Mouse (Mus musculus) forebrain, embryonic 12.5 days (tissue): ENCODE data around the gene Rnft2. TPM values are rescaled to one million over a fixed set of nuclear protein-coding genes. Genes with fewer than 3 reads are reported as not detected.
A peak's percentile ranks its signal among the peaks of the same experiment; 100 is the strongest.

Source experiments
- ATAC-seq: fragments of 200-750 bp; cut with Nextera tagmentation; 2 replicates; pipeline ENCODE4 v1.8.0; 2017; ENCODE audit warnings: moderate TSS enrichment; ENCODE audit not compliant: low FRiP score
- H3K27ac ChIP-seq: fragments of 300-500 bp; sonication (generic); 2 replicates; pipeline ENCODE4 v1.5.1; 2016; ENCODE audit warnings: mild to moderate bottlenecking
- H3K27me3 ChIP-seq: fragments of 300-500 bp; sonication (generic); 2 replicates; pipeline ENCODE4 v1.6.1; 2016; ENCODE audit warnings: mild to moderate bottlenecking
- H3K36me3 ChIP-seq: fragments of 300-500 bp; sonication (generic); replicated peaks from 2 replicates; pipeline ENCODE4 v1.6.1; 2016; ENCODE audit warnings: mild to moderate bottlenecking
- H3K4me1 ChIP-seq: fragments of 300-500 bp; sonication (generic); 2 replicates; pipeline ENCODE4 v1.6.1; 2016
- H3K4me2 ChIP-seq: fragments of 300-500 bp; sonication (generic); 2 replicates; pipeline ENCODE4 v1.6.1; 2016; ENCODE audit warnings: mild to moderate bottlenecking, moderate library complexity
- H3K4me3 ChIP-seq: fragments of 300-500 bp; sonication (generic); replicated peaks from 2 replicates; pipeline ENCODE4 v1.5.1; 2016; ENCODE audit warnings: mild to moderate bottlenecking
- H3K9ac ChIP-seq: fragments of 300-500 bp; sonication (generic); 2 replicates; pipeline ENCODE4 v1.6.1; 2016; ENCODE audit warnings: mild to moderate bottlenecking
- H3K9me3 ChIP-seq: fragments of 300-500 bp; sonication (generic); 2 replicates; pipeline ENCODE4 v1.6.1; 2016
- WGBS: fragments of 180-500 bp; shearing (Covaris S2); methylation state at CpG from one replicate; pipeline ENCODE4 v1.1.7; 2016; 5-methylcytosine and 5-hydroxymethylcytosine counted together
- polyA plus RNA-seq: library from polyadenylated mRNA; unstranded; fragments of >200 nt; fragmentation: Nextera tagmentation; extraction: Ambion mirVana; gene quantifications from 2 replicates; pipeline ENCODE4 v1.2.1, GENCODE M21; 2016

Gene Rnft2
- 8.3 and 11.0 TPM in 2 replicates for polyA plus RNA-seq

DNA sequence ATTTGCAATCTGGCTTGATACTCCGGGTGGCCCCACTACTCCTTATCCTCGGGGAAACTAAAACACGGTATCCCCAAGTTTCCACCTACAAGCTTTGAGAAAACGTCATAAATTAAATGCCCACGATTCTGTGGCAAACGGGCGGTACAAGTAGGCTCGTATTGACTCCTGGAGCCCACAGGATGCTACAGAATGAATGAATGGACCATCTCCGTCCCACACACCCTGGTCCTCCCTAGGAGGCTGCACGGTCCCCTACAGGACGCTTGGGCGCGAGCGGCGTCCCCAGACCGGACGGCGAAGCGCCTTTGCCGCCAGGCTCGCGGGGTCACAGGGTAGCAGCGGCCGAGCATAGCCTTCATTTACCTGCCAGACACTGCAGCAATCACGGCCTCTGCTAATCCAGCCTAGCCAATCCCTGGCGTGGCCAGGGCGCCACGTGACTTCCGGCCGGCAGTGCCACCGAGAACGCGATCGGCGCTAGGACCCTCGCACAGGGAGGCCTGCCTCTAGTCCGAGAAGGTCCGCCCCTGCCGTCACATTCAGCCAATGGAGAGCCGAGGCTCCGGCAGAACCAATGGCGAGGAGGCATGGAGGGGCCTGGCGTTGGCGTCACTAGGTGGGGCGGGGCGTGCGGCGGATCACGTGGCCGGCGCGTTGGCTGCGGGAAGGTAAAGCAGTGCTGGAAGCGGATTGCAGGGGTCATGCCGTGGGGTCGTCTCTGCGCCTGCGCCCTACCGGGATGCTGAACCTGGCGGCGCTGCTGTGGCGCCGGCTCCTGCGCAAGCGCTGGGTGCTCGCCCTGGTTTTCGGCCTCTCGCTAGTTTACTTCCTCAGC is at the start of gene Rnft2, which contains the start of gene 2410131K14Rik:
TSS of gene Rnft2 (minus strand) at position 511 of the 838 bp plus-strand sequence.
TSS of gene 2410131K14Rik (plus strand) at position 622 of the 838 bp plus-strand sequence.
- Histone ChIP-seq H3K4me2 (peak within 1 kb of the TSS; percentile 83), H3K9ac (peak within 1 kb of the TSS; percentile 78), H3K4me3 (peak within 1 kb of the TSS; percentile 69), H3K27me3 (no peaks in the 10 kb centered on the region), H3K4me1 (peaks cover 26% of the 10 kb centered on the region), H3K36me3 (peaks cover 39% of the 10 kb centered on the region), H3K9me3 (no peaks in the 10 kb centered on the region), H3K27ac (peak within 1 kb of the TSS; percentile 78)
- WGBS = under 1% methylated on average over 68 of the region's 68 CpGs
- peak; percentile 100 for ATAC-seq

DNA sequence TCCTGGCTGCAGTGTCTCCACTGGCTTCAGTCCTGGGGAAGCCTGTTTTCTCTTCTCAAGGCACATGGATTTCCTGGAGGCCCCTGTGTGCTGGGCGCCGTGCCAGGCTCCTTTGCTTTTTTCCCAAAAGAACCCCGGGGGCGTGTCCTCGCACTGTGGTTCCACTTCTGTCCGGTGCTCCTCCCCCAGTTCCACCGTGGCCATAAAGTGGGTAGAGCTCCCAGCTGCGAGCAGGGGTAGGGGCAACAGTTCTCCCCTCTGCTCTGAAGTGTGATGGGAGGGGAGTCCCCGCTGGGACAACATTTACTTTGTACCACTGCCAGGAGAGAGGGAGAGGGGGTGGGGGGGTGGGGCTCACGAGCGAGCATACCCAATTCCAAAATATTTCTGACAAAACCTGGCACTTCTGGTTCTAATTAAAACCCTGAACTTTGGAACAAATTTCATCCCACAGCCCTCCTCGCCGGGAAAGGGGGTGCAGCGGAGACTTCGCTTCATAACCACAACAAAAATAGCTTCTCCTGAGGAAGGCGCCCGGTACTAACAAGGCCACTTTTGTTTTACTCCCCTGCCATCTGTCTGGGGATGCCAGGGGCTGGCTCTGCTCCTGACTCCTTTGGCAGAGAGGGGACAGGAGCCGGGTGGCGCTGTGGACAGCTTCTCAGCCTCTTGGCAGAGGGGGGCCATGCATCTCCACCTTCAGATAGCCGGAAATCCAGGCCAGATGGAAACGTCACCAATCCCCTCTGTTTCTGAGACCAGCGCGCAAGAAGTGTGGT is 49.4 kb upstream of the Rnft2 start:
- 38% methylated on average over 22 of the region's 23 CpGs for WGBS
- H3K27ac ChIP-seq = peak overlapping the region; percentile 88
- H3K4me2 ChIP-seq = peak overlapping the region; percentile 27
- peak; percentile 87; the same call in 1 of the 2 replicates for ATAC-seq
- peaks cover 39% of the 10 kb centered on the region for H3K4me1 ChIP-seq
- no peaks in the 10 kb centered on the region for H3K27me3 ChIP-seq
- no peak overlapping the region for H3K4me3 ChIP-seq
- no peaks in the 10 kb centered on the region for H3K36me3 ChIP-seq
- H3K9me3 ChIP-seq = no peaks in the 10 kb centered on the region
- H3K9ac ChIP-seq = no peak overlapping the region

DNA sequence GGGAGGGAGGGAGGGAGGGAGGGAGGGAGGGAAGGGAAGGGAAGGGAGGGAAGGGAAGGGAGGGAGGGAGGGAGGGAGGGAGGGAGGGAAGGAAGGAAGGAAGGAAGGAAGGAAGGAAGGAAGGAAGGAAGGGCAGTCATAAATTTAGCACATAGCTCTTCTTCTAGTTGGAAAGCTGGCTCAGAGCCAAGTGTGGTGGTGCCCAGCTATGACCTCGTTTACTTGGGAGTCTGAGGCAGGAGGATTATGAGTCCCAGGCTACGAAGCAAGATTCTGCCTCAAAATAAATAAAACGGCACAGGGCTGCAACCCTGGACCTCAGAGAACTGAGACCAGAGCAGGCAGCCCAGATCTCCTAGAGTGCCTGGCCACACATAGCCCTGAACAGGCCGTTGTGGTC is 47.6 kb upstream of the Rnft2 start:
- 60% methylated on average over 4 of the region's 4 CpGs for WGBS
- no peaks in the 10 kb centered on the region for H3K27me3 ChIP-seq
- H3K27ac ChIP-seq = no peak overlapping the region
- H3K9me3 ChIP-seq = no peaks in the 10 kb centered on the region
- H3K9ac ChIP-seq = no peak overlapping the region
- no peak overlapping the region for H3K4me2 ChIP-seq
- no peaks in the 10 kb centered on the region for H3K36me3 ChIP-seq
- peaks cover 31% of the 10 kb centered on the region for H3K4me1 ChIP-seq
- ATAC-seq = no peak
- no peak overlapping the region for H3K4me3 ChIP-seq

DNA sequence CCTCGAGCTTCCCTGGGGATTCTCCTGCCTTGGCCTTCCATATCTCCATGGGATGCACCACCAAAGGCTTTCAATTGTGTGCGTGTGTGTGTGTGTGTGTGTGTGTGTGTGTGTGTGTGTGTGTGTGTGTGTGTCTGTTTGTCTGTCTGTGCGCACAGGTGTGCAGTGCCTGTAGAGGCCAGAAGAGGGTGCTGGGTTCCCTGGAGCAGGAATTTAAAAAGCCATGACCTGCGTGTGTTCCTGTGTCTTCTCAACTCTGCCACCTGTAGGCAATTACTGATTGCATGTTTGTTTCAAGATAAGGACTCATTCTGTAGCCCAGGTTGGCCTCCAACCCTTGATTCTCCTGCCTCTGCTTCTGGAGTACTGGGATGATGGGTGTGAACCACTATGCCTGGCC is 46.5 kb upstream of the Rnft2 start:
- no peak overlapping the region for H3K4me3 ChIP-seq
- H3K27ac ChIP-seq = no peak overlapping the region
- H3K27me3 ChIP-seq = no peaks in the 10 kb centered on the region
- H3K9ac ChIP-seq = no peak overlapping the region
- WGBS = 88% methylated on average over 4 of the region's 4 CpGs
- no peaks in the 10 kb centered on the region for H3K9me3 ChIP-seq
- H3K4me2 ChIP-seq = no peak overlapping the region
- H3K36me3 ChIP-seq = no peaks in the 10 kb centered on the region
- H3K4me1 ChIP-seq = peaks cover 22% of the 10 kb centered on the region
- ATAC-seq = no peak

DNA sequence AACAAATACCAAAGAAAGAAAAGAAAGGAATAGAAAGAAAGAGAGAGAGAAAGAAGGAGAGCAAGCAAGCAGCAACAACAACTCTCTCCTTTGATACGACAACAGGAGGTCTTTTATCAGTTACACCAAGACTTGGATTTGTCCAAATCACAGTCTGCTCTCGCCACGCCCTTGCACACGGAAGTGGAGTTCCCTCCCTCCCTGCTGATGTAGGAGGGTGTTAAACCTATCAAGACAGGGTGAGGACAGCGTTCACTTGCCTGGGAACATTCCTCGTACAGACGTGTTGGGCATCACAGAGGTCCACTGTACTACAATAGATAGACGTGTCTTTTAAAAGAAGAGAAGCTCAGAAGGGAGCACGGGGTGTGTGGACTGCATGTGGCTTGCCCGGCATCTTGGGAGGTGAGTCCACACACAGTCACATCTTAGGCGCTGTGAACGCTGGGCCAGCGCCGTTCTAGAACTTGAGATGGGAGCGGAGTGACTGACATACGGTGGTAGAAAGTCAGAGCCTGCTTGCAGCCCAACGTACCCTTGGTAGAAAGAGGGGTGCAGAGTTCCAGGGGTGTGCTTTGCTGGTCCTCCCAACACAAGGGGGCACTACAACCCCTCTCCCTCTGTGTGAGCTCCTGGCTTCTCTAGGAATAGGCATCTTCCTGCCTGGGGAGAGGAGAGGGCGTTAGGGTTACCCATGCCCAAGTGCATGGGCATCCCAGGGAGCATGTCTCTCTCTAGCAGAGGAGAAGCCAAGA is 33.0 kb upstream of the Rnft2 start:
- Histone ChIP-seq H3K9ac (no peak overlapping the region), H3K27me3 (peaks cover 4% of the 10 kb centered on the region; the same call in 1 of the 2 replicates), H3K4me2 (no peak overlapping the region), H3K36me3 (no peaks in the 10 kb centered on the region), H3K9me3 (no peaks in the 10 kb centered on the region), H3K27ac (no peak overlapping the region), H3K4me1 (peaks cover 44% of the 10 kb centered on the region), H3K4me3 (no peak overlapping the region)
- no peak for ATAC-seq
- WGBS = 90% methylated on average over 18 of the region's 18 CpGs

DNA sequence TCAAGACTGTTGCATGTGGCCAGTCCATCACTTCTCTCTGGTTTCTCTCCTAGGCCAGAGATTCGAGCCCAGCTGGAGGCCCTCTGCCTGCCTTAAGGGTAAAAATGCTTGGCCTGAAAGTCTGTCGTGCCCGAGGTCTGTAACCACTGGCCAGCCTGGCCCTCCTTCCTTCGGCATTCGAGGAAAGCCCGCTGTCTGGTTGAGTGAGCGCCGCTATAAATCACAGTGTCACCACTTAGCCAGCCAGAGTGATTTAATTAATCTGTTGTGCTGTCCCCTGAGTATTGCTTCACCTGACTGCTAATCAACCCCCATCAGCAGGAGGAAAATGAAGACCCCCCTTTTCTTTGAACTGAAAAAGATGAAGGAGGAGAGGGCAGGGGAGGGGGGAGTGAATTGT is 31.8 kb upstream of the Rnft2 start:
- Histone ChIP-seq H3K4me2 (no peak overlapping the region), H3K9ac (0 out of 2 replicates have a peak overlapping the region, but pooled peaks have one; percentile 12), H3K27me3 (peaks cover 16% of the 10 kb centered on the region), H3K36me3 (no peaks in the 10 kb centered on the region), H3K4me3 (no peak overlapping the region), H3K27ac (peak overlapping the region; percentile 53), H3K4me1 (peaks cover 52% of the 10 kb centered on the region), H3K9me3 (no peaks in the 10 kb centered on the region)
- 27% methylated on average over 8 of the region's 8 CpGs for WGBS
- 0 out of 2 replicates have a peak, but pooled peaks have one; percentile 21 for ATAC-seq

DNA sequence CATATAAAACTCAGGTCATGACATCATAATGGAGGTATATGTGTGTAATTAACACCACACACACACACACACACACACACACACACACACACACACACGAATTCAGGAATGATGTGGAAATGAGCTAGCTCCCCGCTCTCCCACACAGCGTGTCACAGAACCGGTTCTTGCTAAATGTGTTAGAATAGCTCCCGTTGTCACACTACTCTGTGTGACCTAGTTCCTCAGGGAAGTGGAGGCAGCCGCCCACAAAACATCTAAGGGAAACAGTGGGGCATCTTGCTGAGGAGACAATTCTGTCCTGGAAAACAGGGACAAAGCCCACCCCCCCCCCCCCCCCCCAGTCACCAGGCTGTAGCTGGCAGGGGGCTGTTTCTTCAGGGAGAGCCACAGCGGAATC is 31.4 kb upstream of the Rnft2 start:
- H3K36me3 ChIP-seq = no peaks in the 10 kb centered on the region
- H3K9ac ChIP-seq = 0 out of 2 replicates have a peak overlapping the region, but pooled peaks have one; percentile 12
- H3K27me3 ChIP-seq = peaks cover 18% of the 10 kb centered on the region
- no peaks in the 10 kb centered on the region for H3K9me3 ChIP-seq
- peaks cover 53% of the 10 kb centered on the region for H3K4me1 ChIP-seq
- H3K4me3 ChIP-seq = no peak overlapping the region
- no peak overlapping the region for H3K4me2 ChIP-seq
- peak overlapping the region; percentile 53 for H3K27ac ChIP-seq
- ATAC-seq = no peak
- WGBS = 53% methylated on average over 7 of the region's 7 CpGs

DNA sequence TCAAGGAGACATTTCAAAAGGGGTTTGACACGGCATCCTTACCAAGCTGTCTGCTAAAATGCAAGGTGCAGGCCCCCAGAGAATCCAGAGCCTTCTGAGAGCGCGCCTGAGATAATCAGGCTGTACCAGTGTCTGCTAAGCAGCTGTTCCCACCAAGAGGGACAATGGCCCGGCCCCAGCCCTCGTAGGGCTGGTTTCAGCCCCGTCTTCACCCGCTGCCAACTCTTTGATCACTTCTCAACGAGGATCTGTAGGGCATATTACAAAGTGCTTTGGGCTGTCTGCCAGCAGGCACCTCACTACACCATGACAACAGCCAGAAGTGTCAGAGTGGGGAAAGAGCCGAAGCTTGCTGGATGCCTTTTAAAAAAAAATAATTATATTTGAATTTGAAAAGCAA is 29.6 kb upstream of the Rnft2 start:
- peak overlapping the region; percentile 86 for H3K27ac ChIP-seq
- peak; percentile 83 for ATAC-seq
- H3K4me1 ChIP-seq = peaks cover 58% of the 10 kb centered on the region
- H3K4me2 ChIP-seq = peak overlapping the region; percentile 25
- H3K9ac ChIP-seq = peak overlapping the region; percentile 8; the same call in 1 of the 2 replicates
- H3K4me3 ChIP-seq = no peak overlapping the region
- no peaks in the 10 kb centered on the region for H3K9me3 ChIP-seq
- peaks cover 27% of the 10 kb centered on the region for H3K27me3 ChIP-seq
- WGBS = 12% methylated on average over 9 of the region's 9 CpGs
- no peaks in the 10 kb centered on the region for H3K36me3 ChIP-seq

DNA sequence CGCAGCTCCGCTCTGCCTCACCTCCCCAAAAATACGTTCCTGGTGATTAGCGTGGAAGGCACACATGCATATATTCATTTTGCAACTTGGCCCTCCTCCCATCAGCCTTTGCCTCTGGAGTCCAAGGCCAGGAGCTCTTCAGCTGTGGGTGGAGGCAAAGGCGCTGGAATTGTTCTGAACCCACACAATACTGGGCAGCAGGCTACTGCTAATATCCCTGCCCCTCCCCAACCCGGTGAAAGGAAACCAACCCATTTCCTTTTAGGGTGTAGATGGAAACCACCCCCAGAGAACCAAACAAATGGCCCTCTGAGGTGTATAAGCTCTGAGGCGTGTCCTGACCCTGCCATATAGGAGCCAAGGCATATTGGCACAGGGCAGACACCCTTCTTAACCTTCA is 28.5 kb upstream of the Rnft2 start:
- Histone ChIP-seq H3K4me3 (no peak overlapping the region), H3K36me3 (no peaks in the 10 kb centered on the region), H3K4me1 (peaks cover 66% of the 10 kb centered on the region), H3K9me3 (no peaks in the 10 kb centered on the region), H3K27me3 (peaks cover 30% of the 10 kb centered on the region), H3K27ac (peak overlapping the region; percentile 86), H3K4me2 (no peak overlapping the region), H3K9ac (no peak overlapping the region)
- 55% methylated on average over 7 of the region's 7 CpGs for WGBS
- no peak for ATAC-seq

DNA sequence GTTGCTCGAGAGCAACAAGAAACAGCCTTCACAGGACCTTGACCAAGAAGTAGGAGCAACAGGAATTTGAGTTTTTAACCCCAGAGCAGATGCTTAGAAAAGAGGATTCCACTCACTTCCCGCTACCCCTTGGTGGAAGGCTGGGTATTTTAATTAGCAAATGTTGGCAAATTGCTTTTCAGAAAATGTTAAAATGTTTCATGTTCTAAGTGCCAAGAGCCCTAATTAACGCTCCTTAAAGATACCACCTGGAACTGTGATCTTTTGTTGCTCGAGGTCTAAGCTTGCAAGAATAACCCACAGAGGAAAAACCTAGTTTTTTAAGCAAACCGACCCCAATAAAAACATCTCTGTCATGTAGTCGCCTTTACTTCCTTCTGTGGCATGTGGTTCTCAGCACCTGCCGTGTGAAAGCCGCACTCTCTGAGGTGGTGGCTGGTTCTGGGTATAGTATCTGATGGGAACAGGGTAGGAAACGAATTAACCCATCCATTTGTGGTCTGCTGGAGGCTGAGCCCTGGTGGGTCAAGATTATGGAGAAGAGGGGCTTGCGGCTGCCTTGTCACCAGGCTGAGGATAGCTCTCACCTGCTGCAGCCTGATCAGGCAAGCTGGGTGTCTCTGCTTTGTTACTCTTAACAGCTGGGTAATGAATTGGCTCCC is 26.7 kb upstream of the Rnft2 start:
- ATAC-seq = no peak
- H3K4me3 ChIP-seq = no peak overlapping the region
- peaks cover 44% of the 10 kb centered on the region for H3K27me3 ChIP-seq
- no peaks in the 10 kb centered on the region for H3K36me3 ChIP-seq
- no peak overlapping the region for H3K4me2 ChIP-seq
- no peaks in the 10 kb centered on the region for H3K9me3 ChIP-seq
- peaks cover 58% of the 10 kb centered on the region for H3K4me1 ChIP-seq
- WGBS = 57% methylated on average over 10 of the region's 10 CpGs
- no peak overlapping the region for H3K9ac ChIP-seq
- no peak overlapping the region for H3K27ac ChIP-seq

DNA sequence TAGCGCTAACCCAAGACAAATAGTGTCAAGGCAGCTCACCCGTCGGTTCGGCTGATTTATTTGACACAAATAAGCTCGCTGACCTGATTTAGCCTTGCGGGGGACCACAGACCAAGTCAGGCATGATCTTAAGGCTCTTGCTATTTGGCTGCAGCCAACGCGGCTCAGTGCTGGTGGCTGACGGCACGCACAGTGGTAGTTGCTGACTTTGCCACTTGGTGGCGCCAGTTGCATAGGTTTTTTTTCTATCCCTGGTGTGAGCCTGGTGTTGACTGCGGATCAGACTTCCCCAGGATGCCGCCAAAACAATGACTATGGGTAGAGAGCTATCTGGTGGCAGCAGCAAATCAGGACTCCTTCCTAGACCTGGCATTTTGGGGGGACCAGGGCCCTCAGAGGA is 24.1 kb upstream of the Rnft2 start:
- peak; percentile 86 for ATAC-seq
- Histone ChIP-seq H3K36me3 (no peaks in the 10 kb centered on the region; the same call in 1 of the 2 replicates), H3K4me3 (0 out of 2 replicates have a peak overlapping the region, but pooled peaks have one; percentile 13), H3K9ac (0 out of 2 replicates have a peak overlapping the region, but pooled peaks have one; percentile 21), H3K9me3 (no peaks in the 10 kb centered on the region), H3K27me3 (peaks cover 44% of the 10 kb centered on the region), H3K27ac (no peak overlapping the region), H3K4me2 (peak overlapping the region; percentile 43), H3K4me1 (peaks cover 33% of the 10 kb centered on the region)
- WGBS = 2% methylated on average over 13 of the region's 13 CpGs
